Mouse (Mus musculus) lung, embryonic 14.5 days (tissue): ENCODE data around the gene Dlg2. TPM values are rescaled to one million over a fixed set of nuclear protein-coding genes. Genes with fewer than 3 reads are reported as not detected.

Experiments
- ATAC-seq: fragments of 200-750 bp; cut with Nextera tagmentation; 2 replicates; pipeline ENCODE4 v1.8.0; 2017; ENCODE audit warnings: mild to moderate bottlenecking, moderate TSS enrichment, moderate library complexity; ENCODE audit not compliant: insufficient read depth
- DNase-seq: peaks from one replicate; pipeline ENCODE4 v3.0.0-alpha.2; 2015
- H3K27ac ChIP-seq: fragments of 300-500 bp; sonication (generic); 2 replicates; pipeline ENCODE4 v1.5.1; 2014; ENCODE audit warnings: low read depth, mild to moderate bottlenecking, moderate library complexity
- H3K27me3 ChIP-seq: fragments of 300-500 bp; sonication (generic); 2 replicates; pipeline ENCODE4 v1.6.1; 2014; ENCODE audit warnings: low read length, control low read depth; ENCODE audit not compliant: insufficient read depth
- H3K36me3 ChIP-seq: fragments of 300-500 bp; sonication (generic); 2 replicates; pipeline ENCODE4 v1.6.1; 2014; ENCODE audit warnings: control low read depth; ENCODE audit not compliant: insufficient read depth
- H3K4me1 ChIP-seq: fragments of 300-500 bp; sonication (generic); 2 replicates; pipeline ENCODE4 v1.6.1; 2014; ENCODE audit warnings: antibody characterized with exemption, control low read depth; ENCODE audit not compliant: insufficient read depth
- H3K4me2 ChIP-seq: fragments of 300-500 bp; sonication (generic); 2 replicates; pipeline ENCODE4 v1.6.1; 2014; ENCODE audit warnings: mild to moderate bottlenecking
- H3K4me3 ChIP-seq: fragments of 300-500 bp; sonication (generic); 2 replicates; pipeline ENCODE4 v1.5.1; 2014; ENCODE audit warnings: low read depth, low read length
- H3K9ac ChIP-seq: fragments of 300-500 bp; sonication (generic); 2 replicates; pipeline ENCODE4 v1.6.1; 2014
- H3K9me3 ChIP-seq: fragments of 300-500 bp; sonication (generic); 2 replicates; pipeline ENCODE4 v1.6.1; 2016; ENCODE audit warnings: low read depth, low read length, control low read depth
- CTCF ChIP-seq: IDR thresholded peaks from 2 replicates; pipeline ENCODE4 v1.5.1; 2016; ENCODE audit warnings: antibody characterized with exemption, low read depth
- WGBS: fragments of 180-500 bp; shearing (Covaris S2); extraction: QIAGEN DNeasy Blood & Tissue Kit; methylation state at CpG from one replicate; pipeline ENCODE4 v1.1.7; 2014; 5-methylcytosine and 5-hydroxymethylcytosine counted together
- polyA plus RNA-seq: library from polyadenylated mRNA; unstranded; fragments of >200 nt; fragmentation: Nextera tagmentation; extraction: Ambion mirVana; gene quantifications from 2 replicates; pipeline ENCODE4 v1.2.1, GENCODE M21; 2014

Gene Dlg2
- polyA plus RNA-seq, 1 experiment from 2014 or later, result 0.25 TPM

DNA sequence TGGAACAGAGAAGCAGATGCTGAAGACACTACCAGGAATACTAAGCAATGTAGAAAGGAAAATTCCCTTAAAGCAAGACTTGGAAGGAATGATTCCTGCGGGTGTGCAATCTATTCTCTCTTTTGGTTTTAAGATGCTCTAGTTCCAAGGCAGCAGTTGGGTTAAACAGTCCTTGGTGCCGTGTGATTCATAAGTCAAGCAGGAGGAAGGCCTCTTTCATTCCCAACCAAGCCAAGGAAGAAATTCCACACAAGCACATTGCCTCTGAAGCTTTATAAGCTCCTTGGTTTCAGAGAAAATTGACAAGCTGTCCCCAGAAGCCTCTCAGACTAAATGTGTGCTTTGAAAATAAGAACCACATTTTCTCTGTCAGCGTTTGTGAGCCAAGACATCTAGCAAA lies 1309.4 kb downstream of the Dlg2 start:
- peak; percentile 37 for DNase-seq
- ATAC-seq, result no peak
- no peak for TF ChIP-seq CTCF
- no peaks in the 10 kb centered on the region for H3K4me1 ChIP-seq
- no peaks in the 10 kb centered on the region for H3K36me3 ChIP-seq
- H3K9ac ChIP-seq, result no peak overlapping the region
- H3K27me3 ChIP-seq, result no peaks in the 10 kb centered on the region
- WGBS, result 50% methylated on average over 3 of the region's 3 CpGs
- H3K4me2 ChIP-seq, result no peak overlapping the region
- no peak overlapping the region for H3K4me3 ChIP-seq
- H3K9me3 ChIP-seq, result no peaks in the 10 kb centered on the region
- H3K27ac ChIP-seq, result 0 out of 2 replicates have a peak overlapping the region, but pooled peaks have one; percentile 16

DNA sequence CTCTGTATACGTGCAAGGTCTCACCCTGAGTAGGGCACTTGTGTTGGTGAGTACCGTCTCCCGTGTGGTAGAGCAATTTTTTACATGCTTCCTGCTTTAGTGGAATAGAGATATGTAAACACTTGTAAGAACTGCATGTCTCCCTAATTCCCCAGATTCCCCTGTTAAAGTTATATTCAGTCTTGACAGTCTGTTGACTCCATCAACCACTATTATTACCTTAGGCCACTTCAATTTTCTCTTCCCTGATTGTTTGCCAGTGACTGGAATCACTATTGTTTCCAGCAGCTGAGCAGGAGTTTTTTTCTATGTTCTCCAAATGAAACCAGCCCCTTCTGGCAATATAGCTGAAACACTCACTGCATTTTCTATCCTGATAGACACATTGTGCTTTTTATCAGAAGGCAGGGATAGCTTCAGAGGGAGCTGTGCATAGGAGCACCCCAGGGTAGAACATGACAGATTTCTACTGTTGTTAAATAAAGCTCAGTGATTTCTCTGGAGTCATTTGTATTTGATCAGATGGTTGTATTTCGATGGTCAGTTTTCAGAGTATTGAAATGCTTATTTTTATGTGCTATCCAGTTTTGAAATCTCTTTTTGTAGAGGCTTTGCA lies 1314.6 kb downstream of the Dlg2 start:
- DNase-seq (no peak), ATAC-seq (no peak)
- 35% methylated on average over 4 of the region's 4 CpGs for WGBS
- H3K27me3 ChIP-seq, result no peaks in the 10 kb centered on the region
- no peak overlapping the region for H3K4me2 ChIP-seq
- H3K4me1 ChIP-seq, result no peaks in the 10 kb centered on the region
- H3K9ac ChIP-seq, result no peak overlapping the region
- TF ChIP-seq CTCF, result no peak
- H3K27ac ChIP-seq, result no peak overlapping the region
- H3K36me3 ChIP-seq, result no peaks in the 10 kb centered on the region
- H3K4me3 ChIP-seq, result no peak overlapping the region
- H3K9me3 ChIP-seq, result no peaks in the 10 kb centered on the region

DNA sequence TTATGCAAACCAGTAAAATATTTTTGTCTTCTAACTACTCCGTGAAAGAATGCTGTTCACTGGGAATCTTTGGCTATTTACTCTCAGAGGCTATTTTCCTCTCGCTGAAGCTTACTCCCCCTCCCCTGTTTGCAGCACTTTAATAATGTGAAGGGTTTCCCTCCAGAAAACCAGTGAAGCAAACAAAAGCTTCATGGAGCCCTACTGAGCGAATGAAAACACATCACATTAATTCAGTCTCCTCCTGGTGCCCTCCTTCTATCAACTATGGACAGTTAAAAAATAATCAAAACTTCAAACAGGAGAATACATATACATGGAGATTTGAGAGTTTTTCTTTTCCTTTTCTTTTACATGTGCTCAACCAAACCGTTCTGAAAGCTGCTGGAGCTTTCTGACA lies 1330.2 kb downstream of the Dlg2 start:
- TF ChIP-seq CTCF, result no peak
- no peak overlapping the region for H3K9ac ChIP-seq
- H3K36me3 ChIP-seq, result no peaks in the 10 kb centered on the region
- no peak overlapping the region for H3K4me3 ChIP-seq
- no peaks in the 10 kb centered on the region for H3K4me1 ChIP-seq
- 49% methylated on average over 4 of the region's 4 CpGs for WGBS
- H3K27ac ChIP-seq, result no peak overlapping the region
- ATAC-seq (no peak), DNase-seq (no peak)
- H3K27me3 ChIP-seq, result no peaks in the 10 kb centered on the region
- no peaks in the 10 kb centered on the region for H3K9me3 ChIP-seq
- no peak overlapping the region for H3K4me2 ChIP-seq

DNA sequence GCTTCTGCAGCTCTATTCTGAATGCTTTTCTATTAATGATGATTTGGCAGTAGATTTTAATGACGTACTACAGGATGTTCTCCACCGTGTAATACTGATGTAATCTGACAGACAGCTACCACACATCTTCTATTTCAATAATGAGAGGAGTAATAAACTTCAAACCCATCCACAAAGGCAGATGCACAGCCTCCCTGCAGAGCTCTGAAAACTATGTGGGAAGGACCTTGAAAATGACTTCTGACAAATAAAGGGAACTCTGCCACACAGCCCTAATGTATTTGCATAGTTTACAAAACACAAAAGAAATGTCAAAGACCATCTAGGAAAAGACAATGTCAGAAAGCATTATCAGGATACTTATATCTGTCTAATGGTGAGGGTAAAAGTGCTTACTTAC lies 1334.3 kb downstream of the Dlg2 start:
- H3K36me3 ChIP-seq, result no peaks in the 10 kb centered on the region
- no peak overlapping the region for H3K4me3 ChIP-seq
- no peak overlapping the region for H3K9ac ChIP-seq
- no peak overlapping the region for H3K4me2 ChIP-seq
- 55% methylated on average over 2 of the region's 2 CpGs for WGBS
- H3K4me1 ChIP-seq, result no peaks in the 10 kb centered on the region
- DNase-seq (no peak), ATAC-seq (no peak)
- no peak overlapping the region for H3K27ac ChIP-seq
- H3K27me3 ChIP-seq, result no peaks in the 10 kb centered on the region
- H3K9me3 ChIP-seq, result no peaks in the 10 kb centered on the region
- TF ChIP-seq CTCF, result no peak

DNA sequence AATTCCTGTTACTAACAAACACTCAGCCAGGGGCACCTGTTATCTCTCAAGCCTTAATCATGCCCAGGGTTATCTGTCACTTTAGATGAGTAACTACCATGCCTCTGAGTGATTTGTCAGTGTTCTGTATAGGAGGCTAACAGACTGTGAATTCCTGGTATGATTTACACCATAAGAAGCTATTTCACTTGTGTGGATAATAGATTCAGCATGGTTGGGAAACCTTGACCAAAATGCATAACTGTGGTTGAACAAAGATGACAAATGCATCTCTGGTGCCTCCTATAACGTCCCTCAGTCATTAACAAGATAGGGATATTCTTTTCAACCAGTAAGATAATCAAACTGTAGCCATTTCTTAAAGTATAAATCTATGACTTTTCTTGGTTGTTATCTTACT lies 1341.5 kb downstream of the Dlg2 start:
- Histone ChIP-seq H3K27me3 (no peaks in the 10 kb centered on the region), H3K9me3 (no peaks in the 10 kb centered on the region), H3K4me3 (no peak overlapping the region), H3K4me1 (no peaks in the 10 kb centered on the region), H3K27ac (no peak overlapping the region), H3K4me2 (no peak overlapping the region), H3K36me3 (no peaks in the 10 kb centered on the region), H3K9ac (no peak overlapping the region)
- no peak for ATAC-seq
- no peak for DNase-seq
- TF ChIP-seq CTCF, result no peak
- WGBS, result 45% methylated on average over 1 of the region's 1 CpGs

DNA sequence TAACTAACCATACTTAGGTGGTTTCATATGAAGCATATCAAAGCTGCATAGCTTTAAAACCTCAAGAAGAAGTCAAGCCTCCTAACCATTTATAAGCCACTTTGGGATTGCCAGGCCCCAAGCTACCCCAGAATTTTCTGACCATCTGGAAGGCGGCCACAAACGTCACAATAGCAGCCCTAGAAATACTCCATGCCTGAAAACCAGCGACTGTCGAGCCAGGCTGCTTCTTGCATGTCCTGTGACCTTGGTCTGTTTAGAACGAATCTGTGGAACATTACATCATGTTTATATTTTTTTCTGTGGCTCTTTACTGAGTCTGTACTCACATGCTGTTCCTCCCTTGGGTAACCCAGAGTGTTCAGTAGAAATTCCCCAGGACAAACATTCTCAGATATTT lies 1355.7 kb downstream of the Dlg2 start:
- no peak overlapping the region for H3K9ac ChIP-seq
- TF ChIP-seq CTCF, result no peak
- DNase-seq, result no peak

DNA sequence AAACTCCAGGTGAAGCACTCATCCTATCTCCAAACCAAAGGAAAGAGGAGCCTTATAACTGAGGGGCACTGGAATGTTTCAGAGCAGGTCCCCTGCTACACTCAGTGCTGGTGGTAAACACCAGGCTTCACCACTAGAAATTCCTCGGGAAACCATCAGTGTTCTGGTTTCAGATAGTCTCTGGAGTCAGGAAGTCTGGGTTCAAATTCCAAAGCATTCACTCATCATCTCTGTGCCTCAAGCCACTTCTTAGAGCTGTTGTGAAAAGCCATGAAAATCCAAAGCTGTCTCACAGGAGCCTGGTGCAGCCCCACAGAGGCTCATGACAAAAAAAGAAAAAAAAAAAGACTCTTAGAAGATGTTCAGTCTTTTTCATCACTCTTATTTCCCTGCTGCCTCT lies 1369.3 kb downstream of the Dlg2 start:
- no peak overlapping the region for H3K9ac ChIP-seq
- 22% methylated on average over 1 of the region's 1 CpGs for WGBS
- no peak for TF ChIP-seq CTCF

More for the DNA sequence above, 1355.7 kb downstream of the Dlg2 start:
- no peaks in the 10 kb centered on the region for H3K9me3 ChIP-seq
- no peaks in the 10 kb centered on the region for H3K36me3 ChIP-seq
- no peak overlapping the region for H3K4me3 ChIP-seq
- H3K27me3 ChIP-seq, result no peaks in the 10 kb centered on the region
- ATAC-seq, result no peak
- no peak overlapping the region for H3K27ac ChIP-seq
- 59% methylated on average over 5 of the region's 5 CpGs for WGBS
- no peak overlapping the region for H3K4me2 ChIP-seq
- no peaks in the 10 kb centered on the region for H3K4me1 ChIP-seq

DNA sequence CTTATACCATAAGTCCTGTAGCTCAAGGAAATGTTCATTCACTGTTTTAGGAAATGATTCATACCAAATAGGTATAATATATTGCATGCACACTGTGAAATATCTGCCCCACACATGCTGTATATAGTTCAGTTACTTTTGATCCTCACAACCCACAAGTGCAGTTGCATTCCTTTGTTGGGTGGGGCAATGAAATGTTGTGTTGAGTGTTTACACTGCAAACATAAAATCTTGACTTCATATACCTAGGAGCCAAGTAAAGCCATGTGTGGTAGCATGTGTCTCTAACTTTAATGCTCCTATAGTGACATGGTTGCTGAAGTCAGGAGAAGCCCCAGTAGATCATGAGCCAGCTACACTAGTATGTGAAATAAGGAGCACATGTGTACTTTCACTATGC lies 1372.9 kb downstream of the Dlg2 start:
- no peak for ATAC-seq
- Histone ChIP-seq H3K27me3 (no peaks in the 10 kb centered on the region), H3K9me3 (no peaks in the 10 kb centered on the region), H3K36me3 (no peaks in the 10 kb centered on the region), H3K4me3 (no peak overlapping the region), H3K27ac (no peak overlapping the region), H3K9ac (no peak overlapping the region), H3K4me2 (no peak overlapping the region), H3K4me1 (no peaks in the 10 kb centered on the region)
- DNase-seq, result peak; percentile 1
- TF ChIP-seq CTCF, result no peak

More for the DNA sequence above, 1369.3 kb downstream of the Dlg2 start:
- no peaks in the 10 kb centered on the region for H3K4me1 ChIP-seq
- H3K4me2 ChIP-seq, result no peak overlapping the region
- H3K36me3 ChIP-seq, result no peaks in the 10 kb centered on the region
- H3K9me3 ChIP-seq, result no peaks in the 10 kb centered on the region
- H3K27ac ChIP-seq, result no peak overlapping the region
- ATAC-seq (no peak), DNase-seq (no peak)
- no peak overlapping the region for H3K4me3 ChIP-seq
- H3K27me3 ChIP-seq, result no peaks in the 10 kb centered on the region
